In genomic region chr1:138963161-138963867, GRCm38 (mm10) we compare ENCODE assay signal across 8 mouse cellular contexts. TPM values are rescaled to one million over a fixed set of nuclear protein-coding genes. Genes with fewer than 3 reads are reported as not detected.
DNase-seq lines count a peak whose midpoint lies in the region; ATAC-seq lines count a peak whose summit lies in the region.

Gene Dennd1b (plus strand): TSS chr1:138963435.

- H3K27ac ChIP-seq in forebrain, embryonic 11.5 days (ENCODE audit: low read depth, low read length) = peak within 1 kb of the TSS; percentile 76
- H3K27ac ChIP-seq in heart, embryonic 15.5 days = peak within 1 kb of the TSS; percentile 95
- peak within 1 kb of the TSS; percentile 80 for H3K27ac ChIP-seq in liver, embryonic 13.5 days
- H3K27ac ChIP-seq in stomach, embryonic 14.5 days (ENCODE audit: low read length) = peak within 1 kb of the TSS; percentile 85

- ATAC-seq in forebrain, embryonic 11.5 days (replicated peaks; ENCODE audit: low FRiP score) = peak; percentile 86
- ATAC-seq in heart, embryonic 15.5 days (replicated peaks; ENCODE audit: insufficient number of reproducible peaks, insufficient read depth, low FRiP score, low read depth) = peak; percentile 78
- ATAC-seq in liver, embryonic 13.5 days (ENCODE audit: low read depth) = peak; percentile 78
- peak; percentile 82 for ATAC-seq in stomach, embryonic 14.5 days (ENCODE audit: insufficient number of reproducible peaks, insufficient read depth, low FRiP score, low read depth)

- H3K27me3 ChIP-seq in forebrain, embryonic 11.5 days (ENCODE audit: control insufficient read depth, insufficient read depth, low read length) = no peaks in the 10 kb centered on the region
- no peaks in the 10 kb centered on the region for H3K27me3 ChIP-seq in heart, embryonic 15.5 days
- no peaks in the 10 kb centered on the region for H3K27me3 ChIP-seq in liver, embryonic 13.5 days
- H3K27me3 ChIP-seq in stomach, embryonic 14.5 days (ENCODE audit: control insufficient read depth, insufficient read depth, low read length) = no peaks in the 10 kb centered on the region

- H3K9me3 ChIP-seq in forebrain, embryonic 11.5 days (ENCODE audit: control insufficient read depth, low read length) = no peaks in the 10 kb centered on the region
- H3K9me3 ChIP-seq in heart, embryonic 15.5 days (replicated peaks) = no peaks in the 10 kb centered on the region
- H3K9me3 ChIP-seq in liver, embryonic 13.5 days (replicated peaks) = no peaks in the 10 kb centered on the region
- no peaks in the 10 kb centered on the region for H3K9me3 ChIP-seq in stomach, embryonic 14.5 days (ENCODE audit: control insufficient read depth, low read depth, low read length)

- H3K36me3 ChIP-seq in forebrain, embryonic 11.5 days (ENCODE audit: control insufficient read depth, insufficient read depth, low read length) = no peaks in the 10 kb centered on the region
- H3K36me3 ChIP-seq in heart, embryonic 15.5 days = no peaks in the 10 kb centered on the region
- no peaks in the 10 kb centered on the region for H3K36me3 ChIP-seq in liver, embryonic 13.5 days
- no peaks in the 10 kb centered on the region; the same call in 1 of the 2 replicates for H3K36me3 ChIP-seq in stomach, embryonic 14.5 days (ENCODE audit: control insufficient read depth, insufficient read depth, low read length)

- WGBS in forebrain, embryonic 11.5 days = 2% methylated on average over 29 of the region's 69 CpGs
- under 1% methylated on average over 36 of the region's 69 CpGs for WGBS in heart, embryonic 15.5 days
- under 1% methylated on average over 46 of the region's 69 CpGs for WGBS in liver, embryonic 13.5 days (ENCODE audit: insufficient replicate concordance)
- under 1% methylated on average over 41 of the region's 69 CpGs for WGBS in stomach, embryonic 14.5 days

- peak; percentile 83 for DNase-seq in CD4-positive, CD25-positive, alpha-beta regulatory T cell, adult 2 months (ENCODE audit: low read depth, low spot score)
- DNase-seq in brain, adult 2 months (ENCODE audit: low read depth, low spot score) = peak; percentile 80
- DNase-seq in forebrain, embryonic 11.5 days (ENCODE audit: low spot score) = peak; percentile 79
- peak; percentile 84 for DNase-seq in kidney, postnatal 14 days
- DNase-seq in liver, embryonic 13.5 days = peak; percentile 41
- DNase-seq in natural killer cell, adult 2 months (ENCODE audit: low spot score in 2 of 2) = peak; percentile 53 to 68

- H3K9ac ChIP-seq in forebrain, embryonic 11.5 days (ENCODE audit: low read length) = peak within 1 kb of the TSS; percentile 92
- peak within 1 kb of the TSS; percentile 91 for H3K9ac ChIP-seq in heart, embryonic 15.5 days
- peak within 1 kb of the TSS; percentile 90 for H3K9ac ChIP-seq in liver, embryonic 13.5 days
- H3K9ac ChIP-seq in stomach, embryonic 14.5 days (replicated peaks; ENCODE audit: low read depth, low read length) = peak within 1 kb of the TSS; percentile 88

- H3K4me1 ChIP-seq in forebrain, embryonic 11.5 days (replicated peaks; ENCODE audit: control insufficient read depth, insufficient read depth, low read length) = 0 out of 2 replicates have a peak, but pooled peaks cover 4% of the 10 kb centered on the region
- H3K4me1 ChIP-seq in heart, embryonic 15.5 days (replicated peaks) = peaks cover 21% of the 10 kb centered on the region
- H3K4me1 ChIP-seq in liver, embryonic 13.5 days (replicated peaks) = peaks cover 30% of the 10 kb centered on the region
- H3K4me1 ChIP-seq in stomach, embryonic 14.5 days (ENCODE audit: control insufficient read depth, insufficient read depth, low read length) = no peaks in the 10 kb centered on the region

- peak within 1 kb of the TSS; percentile 85 for H3K4me3 ChIP-seq in forebrain, embryonic 11.5 days (ENCODE audit: low read depth, low read length)
- peak within 1 kb of the TSS; percentile 84 for H3K4me3 ChIP-seq in heart, embryonic 15.5 days
- peak within 1 kb of the TSS; percentile 81 for H3K4me3 ChIP-seq in liver, embryonic 13.5 days (replicated peaks)
- H3K4me3 ChIP-seq in stomach, embryonic 14.5 days (ENCODE audit: low read depth, low read length) = peak within 1 kb of the TSS; percentile 69

- peak within 1 kb of the TSS; percentile 68 for H3K4me2 ChIP-seq in forebrain, embryonic 11.5 days (ENCODE audit: low read depth, low read length, severe bottlenecking)
- peak within 1 kb of the TSS; percentile 79 for H3K4me2 ChIP-seq in heart, embryonic 15.5 days
- H3K4me2 ChIP-seq in liver, embryonic 13.5 days = peak within 1 kb of the TSS; percentile 81
- H3K4me2 ChIP-seq in stomach, embryonic 14.5 days (replicated peaks; ENCODE audit: low read depth, low read length) = peak within 1 kb of the TSS; percentile 62

RNA-seq across cellular contexts. Expression of gene Dennd1b, which starts in this region (rescaled TPM):
- polyA plus RNA-seq in forebrain, embryonic 11.5 days (2014; fragmentation: Nextera tagmentation; extraction: Ambion mirVana) = 11.9 and 13.5 TPM in 2 replicates
- polyA plus RNA-seq in heart, embryonic 15.5 days (2015; fragmentation: Nextera tagmentation; extraction: Ambion mirVana) = 13.0 and 14.8 TPM in 2 replicates
- polyA plus RNA-seq in liver, embryonic 13.5 days (2015; fragmentation: Nextera tagmentation; extraction: Ambion mirVana) = 2.9 and 3.5 TPM in 2 replicates
- polyA plus RNA-seq in stomach, embryonic 14.5 days (2014; fragmentation: Nextera tagmentation; extraction: Ambion mirVana) = 12.8 and 13.2 TPM in 2 replicates

Comparison
In these comparisons a context has a peak if more than half of its experiments do, and no peak if none do; other contexts are left out.
1. Peak in every context shown above with its lines: DNase-seq, ATAC-seq, H3K4me3 ChIP-seq and H3K27ac ChIP-seq.